Mouse (Mus musculus): Measurements from ENCODE around the gene Fads2. TPM values are rescaled to one million over a fixed set of nuclear protein-coding genes. Genes with fewer than 3 reads are reported as not detected.
A peak's percentile ranks its signal among the peaks of the same experiment; 100 is the strongest.

Fads2 gene
- polyA plus RNA-seq, 1 experiment from 2014 or later: 57.0 TPM

DNA sequence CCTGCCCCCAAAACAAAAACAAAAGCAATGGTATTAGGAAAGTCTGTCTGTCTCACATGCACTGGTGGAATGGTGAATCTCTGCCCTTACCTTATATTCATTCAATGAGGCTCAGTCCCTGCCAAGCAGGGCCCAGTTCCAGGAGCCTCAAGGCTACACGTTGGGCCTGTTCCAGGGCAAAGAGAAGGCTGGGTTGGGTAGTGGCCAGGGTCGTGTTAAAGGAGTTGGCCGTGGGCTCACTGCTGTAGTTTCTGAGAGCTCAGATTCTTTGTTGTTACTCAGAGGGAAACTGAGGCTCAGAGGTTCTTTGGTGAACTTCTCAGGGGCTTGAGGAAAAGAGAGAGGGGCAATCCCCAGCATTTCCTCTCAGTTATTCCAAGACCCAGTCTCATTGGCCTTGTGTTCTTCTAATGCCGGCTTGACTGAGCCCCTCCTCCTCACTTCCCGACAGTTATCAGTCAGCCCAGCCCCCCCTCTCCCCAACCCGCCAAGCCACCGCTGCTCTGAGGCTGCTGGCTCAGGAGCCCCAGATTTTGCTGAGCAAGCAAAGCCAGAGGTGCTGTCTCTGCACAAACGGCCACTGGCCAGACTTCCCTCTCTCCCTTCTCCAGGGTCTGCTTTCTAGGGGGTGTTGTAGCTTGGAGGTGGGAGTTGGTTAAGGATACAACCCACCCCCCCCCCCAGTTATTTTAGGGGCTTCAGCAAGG is 76.2 kb downstream of the Fads2 start:
- Histone ChIP-seq H3K4me3 (ENCODE audit: low read depth, low read length) (no peak overlapping the region), H3K27ac (replicated peaks; ENCODE audit: low read depth, low read length) (no peak overlapping the region), H3K4me1 (ENCODE audit: control insufficient read depth, insufficient read depth, low read length) (0 out of 2 replicates have a peak, but pooled peaks cover 3% of the 10 kb centered on the region), H3K27me3 (ENCODE audit: control insufficient read depth, insufficient read depth, low read length) (no peaks in the 10 kb centered on the region), H3K4me2 (ENCODE audit: low read depth, severe bottlenecking) (no peak overlapping the region), H3K9ac (ENCODE audit: low read length) (no peak overlapping the region), H3K36me3 (ENCODE audit: control insufficient read depth, insufficient read depth, low read length) (peaks cover 6% of the 10 kb centered on the region), H3K9me3 (ENCODE audit: control insufficient read depth, low read length) (no peaks in the 10 kb centered on the region)
- DNase-seq (ENCODE audit: low spot score) (peak; percentile 32), ATAC-seq (ENCODE audit: insufficient number of reproducible peaks, low FRiP score, low TSS enrichment, low read depth) (no peak)
- WGBS: 27% methylated on average over 8 of the region's 8 CpGs

DNA sequence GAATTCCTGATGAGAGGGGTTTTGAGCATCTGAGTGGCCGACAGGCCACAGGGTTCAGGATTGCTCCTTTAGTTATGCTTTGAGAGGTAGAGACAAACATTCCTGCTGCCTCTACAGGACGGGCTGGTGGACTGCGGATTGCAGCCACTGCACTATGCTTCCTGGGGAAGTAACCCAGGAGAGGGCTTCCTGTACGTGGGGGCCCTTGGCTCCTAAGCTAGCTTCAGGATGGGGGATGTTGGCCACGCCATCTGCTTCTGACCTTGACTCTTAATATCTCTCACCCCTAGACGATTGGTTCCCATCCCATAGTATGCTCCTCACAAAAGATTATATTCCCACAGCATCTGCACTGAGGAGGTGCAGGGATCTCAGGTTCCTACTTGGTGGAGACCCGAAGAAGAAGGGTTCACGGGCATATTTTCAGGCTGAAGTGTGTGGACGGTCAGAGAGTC is 78.2 kb downstream of the Fads2 start:
- Histone ChIP-seq H3K4me1 (ENCODE audit: control insufficient read depth, insufficient read depth, low read length) (peaks cover 15% of the 10 kb centered on the region), H3K9me3 (ENCODE audit: control insufficient read depth, low read length) (no peaks in the 10 kb centered on the region), H3K9ac (ENCODE audit: low read length) (no peak overlapping the region), H3K27ac (replicated peaks; ENCODE audit: low read depth, low read length) (no peak overlapping the region), H3K36me3 (ENCODE audit: control insufficient read depth, insufficient read depth, low read length) (peaks cover 4% of the 10 kb centered on the region), H3K27me3 (ENCODE audit: control insufficient read depth, insufficient read depth, low read length) (no peaks in the 10 kb centered on the region), H3K4me3 (ENCODE audit: low read depth, low read length) (no peak overlapping the region), H3K4me2 (ENCODE audit: low read depth, severe bottlenecking) (no peak overlapping the region)
- DNase-seq (ENCODE audit: low spot score) (no peak), ATAC-seq (ENCODE audit: insufficient number of reproducible peaks, low FRiP score, low TSS enrichment, low read depth) (no peak)
- 77% methylated on average over 9 of the region's 9 CpGs for whole genome bisulfite sequencing

DNA sequence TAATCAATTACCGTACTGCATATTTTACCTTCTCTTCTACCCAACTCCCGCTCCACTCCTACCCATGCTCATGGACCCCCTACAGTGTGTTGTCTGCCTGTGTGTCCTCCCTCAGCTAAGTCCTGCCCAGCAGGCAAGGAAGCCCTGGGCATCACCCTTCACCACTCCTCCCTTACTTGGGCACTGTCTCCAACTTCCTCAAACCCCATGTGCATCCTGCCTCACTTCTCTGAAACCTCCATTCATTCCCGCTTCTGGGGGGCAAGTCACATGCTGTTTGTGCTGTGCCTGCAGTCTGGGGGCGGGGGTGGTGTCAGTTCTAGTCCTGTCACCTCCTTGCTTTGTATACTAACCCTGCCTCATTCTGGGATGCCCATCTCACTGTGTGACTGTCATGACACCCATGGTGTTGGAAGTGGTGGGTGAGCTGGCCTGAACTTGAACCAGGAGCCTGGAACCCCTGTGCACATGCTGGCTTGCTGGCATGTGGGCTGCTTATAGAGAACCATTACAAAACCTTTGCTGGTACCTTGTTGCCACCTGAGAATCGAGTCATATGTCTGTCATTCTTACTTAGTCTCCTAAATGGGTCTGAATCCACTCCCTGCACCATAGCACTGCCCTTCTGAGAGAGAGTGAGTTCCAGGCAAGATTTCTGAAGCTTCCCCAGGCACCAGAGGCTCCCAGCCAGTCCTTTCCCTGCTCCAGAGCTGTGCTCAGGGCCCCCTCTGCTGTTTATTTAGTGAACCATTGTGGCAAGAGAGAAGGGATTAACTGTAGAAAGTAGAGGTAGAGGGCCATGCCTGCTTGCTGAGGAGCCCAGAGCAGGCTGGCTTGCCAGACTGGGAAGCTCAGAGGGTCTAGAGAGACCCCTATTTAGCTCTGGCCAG is 78.9 kb downstream of the Fads2 start:
- Histone ChIP-seq H3K4me2 (ENCODE audit: low read depth, severe bottlenecking) (no peak overlapping the region), H3K9me3 (ENCODE audit: control insufficient read depth, low read length) (no peaks in the 10 kb centered on the region), H3K27me3 (ENCODE audit: control insufficient read depth, insufficient read depth, low read length) (no peaks in the 10 kb centered on the region), H3K4me3 (ENCODE audit: low read depth, low read length) (no peak overlapping the region), H3K9ac (ENCODE audit: low read length) (no peak overlapping the region), H3K4me1 (ENCODE audit: control insufficient read depth, insufficient read depth, low read length) (peaks cover 19% of the 10 kb centered on the region), H3K27ac (replicated peaks; ENCODE audit: low read depth, low read length) (no peak overlapping the region), H3K36me3 (ENCODE audit: control insufficient read depth, insufficient read depth, low read length) (no peaks in the 10 kb centered on the region; the same call in 1 of the 2 replicates)
- DNase-seq (ENCODE audit: low spot score) (peak; percentile 60), ATAC-seq (ENCODE audit: insufficient number of reproducible peaks, low FRiP score, low TSS enrichment, low read depth) (no peak)
- 79% methylated on average over 5 of the region's 5 CpGs for WGBS

DNA sequence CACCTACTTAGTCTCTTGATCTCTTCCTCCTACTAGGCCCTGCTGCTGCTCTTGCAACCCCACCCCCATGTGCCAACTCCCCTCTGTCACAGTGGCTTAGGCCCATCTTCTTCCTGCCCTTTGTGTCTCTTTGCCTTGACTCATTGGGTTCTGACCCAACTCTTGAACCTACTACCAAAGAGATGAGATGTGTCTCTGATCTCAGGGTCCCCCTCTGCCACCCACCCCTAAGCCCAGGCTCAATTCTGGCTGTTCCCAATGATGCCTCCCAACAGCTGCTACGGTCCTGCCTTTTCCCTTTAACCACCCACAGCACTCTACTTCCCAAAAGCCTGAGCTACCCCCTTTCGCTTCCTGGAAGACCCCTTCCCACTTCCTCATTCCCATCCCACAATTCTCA is 79.6 kb downstream of the Fads2 start:
- DNase-seq (ENCODE audit: low spot score) (no peak), ATAC-seq (ENCODE audit: insufficient number of reproducible peaks, low FRiP score, low TSS enrichment, low read depth) (no peak)
- H3K4me2 ChIP-seq (ENCODE audit: low read depth, severe bottlenecking): no peak overlapping the region
- no peaks in the 10 kb centered on the region for H3K9me3 ChIP-seq (ENCODE audit: control insufficient read depth, low read length)
- no peak overlapping the region for H3K4me3 ChIP-seq (ENCODE audit: low read depth, low read length)
- peaks cover 25% of the 10 kb centered on the region for H3K4me1 ChIP-seq (ENCODE audit: control insufficient read depth, insufficient read depth, low read length)
- H3K9ac ChIP-seq (ENCODE audit: low read length): no peak overlapping the region
- no peak overlapping the region for H3K27ac ChIP-seq (replicated peaks; ENCODE audit: low read depth, low read length)
- no peaks in the 10 kb centered on the region; the same call in 1 of the 2 replicates for H3K36me3 ChIP-seq (ENCODE audit: control insufficient read depth, insufficient read depth, low read length)
- WGBS: 93% methylated on average over 2 of the region's 2 CpGs
- no peaks in the 10 kb centered on the region for H3K27me3 ChIP-seq (ENCODE audit: control insufficient read depth, insufficient read depth, low read length)

DNA sequence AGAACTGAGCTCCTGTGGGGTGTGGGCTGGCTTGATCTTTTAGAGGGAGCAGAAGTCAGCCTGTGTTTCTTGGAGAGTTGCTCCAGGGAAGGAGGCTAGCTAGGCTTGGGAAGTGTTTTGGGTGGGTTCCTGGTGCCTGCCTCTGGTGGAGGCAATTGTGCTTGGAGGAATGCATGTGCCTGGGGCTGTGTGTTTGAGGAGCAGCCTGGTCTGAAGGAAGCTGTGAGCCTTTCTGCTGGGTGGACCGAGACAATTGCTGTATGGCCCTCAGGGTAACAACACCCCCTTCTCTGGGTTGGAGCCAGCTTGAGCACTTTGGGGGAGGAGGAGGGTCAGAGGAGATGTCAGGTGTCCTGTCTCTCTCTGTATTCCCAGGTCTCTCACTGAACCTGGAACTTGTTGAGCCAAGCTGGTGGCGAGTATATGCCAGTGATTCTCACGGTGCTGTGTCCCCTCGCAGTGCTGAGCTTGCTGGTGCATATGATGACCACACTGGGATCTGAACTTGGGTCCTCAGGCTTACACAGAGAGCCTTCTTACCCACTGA is 82.3 kb downstream of the Fads2 start:
- H3K36me3 ChIP-seq (ENCODE audit: control insufficient read depth, insufficient read depth, low read length): no peaks in the 10 kb centered on the region
- H3K27me3 ChIP-seq (ENCODE audit: control insufficient read depth, insufficient read depth, low read length): no peaks in the 10 kb centered on the region
- ATAC-seq (ENCODE audit: insufficient number of reproducible peaks, low FRiP score, low TSS enrichment, low read depth) (no peak), DNase-seq (ENCODE audit: low spot score) (no peak)
- 62% methylated on average over 4 of the region's 4 CpGs for WGBS
- no peaks in the 10 kb centered on the region for H3K9me3 ChIP-seq (ENCODE audit: control insufficient read depth, low read length)
- H3K9ac ChIP-seq (ENCODE audit: low read length): peak overlapping the region; percentile 43; the same call in 1 of the 2 replicates
- no peak overlapping the region for H3K27ac ChIP-seq (replicated peaks; ENCODE audit: low read depth, low read length)
- H3K4me2 ChIP-seq (ENCODE audit: low read depth, severe bottlenecking): peak overlapping the region; percentile 94
- H3K4me3 ChIP-seq (ENCODE audit: low read depth, low read length): peak overlapping the region; percentile 50
- peaks cover 29% of the 10 kb centered on the region for H3K4me1 ChIP-seq (ENCODE audit: control insufficient read depth, insufficient read depth, low read length)

DNA sequence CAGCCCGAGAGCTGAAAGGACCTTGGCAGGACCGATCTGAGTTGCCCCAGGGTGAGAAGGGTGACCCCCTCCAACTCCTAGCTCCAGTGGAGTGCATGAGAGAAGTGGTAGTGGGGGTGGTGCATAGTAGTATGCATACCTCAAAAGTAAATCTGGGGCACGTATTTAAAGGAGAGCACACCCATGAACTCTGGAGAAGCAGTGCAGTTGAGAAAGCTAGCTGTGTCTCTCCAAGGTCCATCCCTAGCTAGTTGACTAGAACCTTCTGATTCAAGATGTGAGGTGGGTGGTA is 83.1 kb downstream of the Fads2 start:
- ATAC-seq (ENCODE audit: insufficient number of reproducible peaks, low FRiP score, low TSS enrichment, low read depth) (no peak), DNase-seq (ENCODE audit: low spot score) (no peak)
- WGBS: 1% methylated on average over 3 of the region's 3 CpGs

DNA sequence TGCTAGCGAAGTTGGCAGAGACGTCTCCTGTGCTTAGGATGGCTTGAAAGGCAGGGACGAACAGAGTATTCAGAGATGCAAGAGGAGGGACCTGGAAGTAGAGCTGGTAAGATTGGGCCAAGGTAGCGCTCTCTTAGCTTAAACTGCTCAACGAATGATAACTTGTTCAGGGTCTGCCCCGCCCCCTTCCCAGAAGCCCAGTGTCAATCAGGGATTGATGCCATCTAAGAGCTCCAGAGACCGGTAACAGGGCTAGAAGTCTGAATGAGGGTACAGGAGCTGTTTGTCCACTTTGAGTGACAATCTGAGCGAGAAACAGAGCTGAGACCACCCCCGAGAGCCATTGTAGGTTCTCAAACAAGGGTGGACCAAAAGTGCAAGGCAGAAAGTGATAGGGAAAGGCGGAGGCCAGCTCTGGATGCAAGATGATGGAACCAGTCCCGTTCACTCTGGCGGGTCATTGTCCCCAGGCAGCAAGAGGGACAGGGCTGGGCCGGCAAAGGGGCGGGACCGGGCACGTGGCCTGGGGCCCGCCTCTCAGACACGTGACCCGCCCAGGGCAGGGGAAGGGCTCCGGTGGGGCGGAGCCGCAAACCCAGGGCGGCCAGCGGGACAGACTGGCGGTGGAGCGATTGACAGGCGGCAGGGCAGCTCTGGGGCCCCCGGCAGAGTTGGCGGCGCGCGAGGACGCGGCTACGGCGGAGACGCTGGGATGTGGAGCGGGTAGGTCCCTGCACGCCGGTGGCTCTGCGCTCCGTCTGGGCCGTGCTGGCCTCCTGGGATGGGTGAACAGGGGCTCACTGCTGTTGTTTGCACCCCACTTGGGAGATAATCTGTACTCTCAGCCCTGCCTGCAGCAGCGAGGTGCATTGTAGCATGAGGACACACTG is 83.7 kb downstream of the Fads2 start:
- Histone ChIP-seq H3K27ac (replicated peaks; ENCODE audit: low read depth, low read length) (peak overlapping the region; percentile 65), H3K36me3 (ENCODE audit: control insufficient read depth, insufficient read depth, low read length) (no peaks in the 10 kb centered on the region), H3K27me3 (ENCODE audit: control insufficient read depth, insufficient read depth, low read length) (no peaks in the 10 kb centered on the region), H3K4me3 (ENCODE audit: low read depth, low read length) (peak overlapping the region; percentile 50), H3K9me3 (ENCODE audit: control insufficient read depth, low read length) (no peaks in the 10 kb centered on the region), H3K4me2 (ENCODE audit: low read depth, severe bottlenecking) (peak overlapping the region; percentile 94), H3K4me1 (ENCODE audit: control insufficient read depth, insufficient read depth, low read length) (peaks cover 41% of the 10 kb centered on the region), H3K9ac (ENCODE audit: low read length) (peak overlapping the region; percentile 66)
- DNase-seq (ENCODE audit: low spot score): peak; percentile 91
- 5% methylated on average over 44 of the region's 44 CpGs for WGBS
- peak; percentile 89 for ATAC-seq (ENCODE audit: insufficient number of reproducible peaks, low FRiP score, low TSS enrichment, low read depth)

More for the DNA sequence above, 83.1 kb downstream of the Fads2 start:
- peak overlapping the region; percentile 66 for H3K9ac ChIP-seq (ENCODE audit: low read length)
- peak overlapping the region; percentile 50 for H3K4me3 ChIP-seq (ENCODE audit: low read depth, low read length)
- H3K36me3 ChIP-seq (ENCODE audit: control insufficient read depth, insufficient read depth, low read length): no peaks in the 10 kb centered on the region
- peak overlapping the region; percentile 94 for H3K4me2 ChIP-seq (ENCODE audit: low read depth, severe bottlenecking)
- H3K4me1 ChIP-seq (ENCODE audit: control insufficient read depth, insufficient read depth, low read length): peaks cover 35% of the 10 kb centered on the region
- no peaks in the 10 kb centered on the region for H3K27me3 ChIP-seq (ENCODE audit: control insufficient read depth, insufficient read depth, low read length)
- H3K9me3 ChIP-seq (ENCODE audit: control insufficient read depth, low read length): no peaks in the 10 kb centered on the region
- H3K27ac ChIP-seq (replicated peaks; ENCODE audit: low read depth, low read length): 0 out of 2 replicates have a peak overlapping the region, but pooled peaks have one; percentile 30

DNA sequence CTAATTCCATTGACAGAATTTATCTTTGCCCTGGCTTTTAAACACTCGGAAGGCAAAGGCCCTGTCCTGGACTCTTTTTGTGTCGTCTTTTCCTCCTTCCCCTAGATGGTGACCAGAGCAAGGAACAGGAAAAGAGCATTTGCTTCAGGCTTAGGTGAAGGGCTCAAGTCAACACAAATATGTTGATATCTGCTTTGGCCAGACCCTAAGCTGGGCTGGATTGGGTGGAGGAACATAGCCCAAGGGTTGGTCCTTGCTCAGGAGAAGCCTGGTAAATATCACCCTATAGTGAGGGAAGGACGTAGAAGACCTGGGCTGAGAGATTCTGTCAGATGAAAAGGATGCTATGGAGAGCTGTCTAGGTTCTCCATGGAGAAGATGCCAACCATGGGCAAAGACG is 85.4 kb downstream of the Fads2 start:
- H3K9ac ChIP-seq (ENCODE audit: low read length): no peak overlapping the region
- H3K36me3 ChIP-seq (ENCODE audit: control insufficient read depth, insufficient read depth, low read length): no peaks in the 10 kb centered on the region
- H3K4me1 ChIP-seq (ENCODE audit: control insufficient read depth, insufficient read depth, low read length): peaks cover 47% of the 10 kb centered on the region
- no peak overlapping the region for H3K4me3 ChIP-seq (ENCODE audit: low read depth, low read length)
- H3K27me3 ChIP-seq (ENCODE audit: control insufficient read depth, insufficient read depth, low read length): no peaks in the 10 kb centered on the region
- ATAC-seq (ENCODE audit: insufficient number of reproducible peaks, low FRiP score, low TSS enrichment, low read depth): no peak
- no peak for DNase-seq (ENCODE audit: low spot score)
- WGBS: 88% methylated on average over 4 of the region's 4 CpGs
- no peak overlapping the region for H3K27ac ChIP-seq (replicated peaks; ENCODE audit: low read depth, low read length)
- H3K9me3 ChIP-seq (ENCODE audit: control insufficient read depth, low read length): no peaks in the 10 kb centered on the region
- no peak overlapping the region for H3K4me2 ChIP-seq (ENCODE audit: low read depth, severe bottlenecking)
